Mouse (Mus musculus) heart, postnatal 0 days (tissue): ENCODE results near the gene Kcnk4.

ENCODE experiments used
- CTCF ChIP-seq: IDR thresholded peaks from 2 replicates; pipeline ENCODE4 v1.5.1; 2016; ENCODE audit warnings: antibody characterized with exemption, control low read depth, low read depth
- EP300 ChIP-seq: IDR thresholded peaks from 2 replicates; pipeline ENCODE4 v1.6.1; 2016; ENCODE audit warnings: antibody characterized with exemption, low read depth

DNA sequence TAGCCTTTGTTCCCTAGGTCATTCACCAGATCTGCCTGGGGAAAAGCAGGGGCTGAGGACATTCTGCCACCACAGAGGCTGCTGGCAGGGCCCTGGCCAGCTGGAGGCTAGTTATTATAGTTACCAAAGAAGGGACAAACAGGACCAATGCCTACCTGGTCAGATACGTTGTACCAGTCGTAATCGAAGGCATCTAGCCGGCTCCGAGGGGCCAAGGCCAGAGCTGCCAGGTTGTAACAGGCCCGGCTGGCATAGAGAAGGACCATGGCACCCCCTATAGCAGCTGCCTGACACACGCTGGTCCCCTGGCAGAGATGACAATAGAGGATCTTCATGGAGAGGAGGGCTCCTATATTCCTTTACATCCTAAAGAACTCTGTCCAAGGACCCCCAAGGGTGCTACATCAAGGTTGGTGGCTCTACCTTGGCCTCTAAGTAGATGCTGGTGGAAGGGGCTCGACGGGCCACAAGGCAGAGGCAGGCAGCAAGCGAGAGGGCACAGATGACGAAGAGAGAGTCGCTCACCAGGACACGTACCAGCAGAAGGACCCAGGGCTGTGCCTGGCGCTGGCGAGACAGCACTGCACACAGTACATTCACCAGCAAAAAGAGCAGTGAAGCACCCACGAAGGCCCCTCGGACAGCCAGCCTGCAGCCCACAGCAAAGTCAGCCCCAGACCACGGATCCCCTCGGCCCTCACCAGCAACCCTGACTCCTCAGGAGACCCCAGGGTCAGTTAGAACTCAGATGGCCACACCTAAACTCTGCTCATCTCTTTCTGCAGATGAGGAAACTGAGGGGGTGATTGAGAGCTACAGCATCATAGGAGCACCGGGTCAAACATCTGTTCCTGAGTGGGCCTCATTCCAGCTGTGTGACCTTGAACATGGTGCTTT lies 5.0 kb upstream of the Kcnk4 start:
- TF ChIP-seq CTCF: no peak
- TF ChIP-seq EP300: no peak
